Mouse (Mus musculus) myocyte (in vitro differentiated cells): ENCODE data around the gene Slc25a13. TPM values are rescaled to one million over a fixed set of nuclear protein-coding genes. Genes with fewer than 3 reads are reported as not detected.

Experiments
- H3K27me3 ChIP-seq: one replicate; pipeline ENCODE4 v1.6.1; 2011; ENCODE audit not compliant: control insufficient read depth, insufficient read depth, insufficient read length
- H3K36me3 ChIP-seq: one replicate; pipeline ENCODE4 v1.6.1; 2011; ENCODE audit not compliant: control insufficient read depth, insufficient read depth
- H3K4me2 ChIP-seq: one replicate; pipeline ENCODE4 v1.6.1; 2011; ENCODE audit warnings: low read depth, control low read depth
- H3K4me3 ChIP-seq: one replicate; pipeline ENCODE4 v1.5.1; 2011; ENCODE audit warnings: mild to moderate bottlenecking, control low read depth, moderate library complexity
- H3K79me2 ChIP-seq: one replicate; pipeline ENCODE4 v1.6.1; 2011; ENCODE audit not compliant: control insufficient read depth, insufficient read depth
- H3ac ChIP-seq: one replicate; pipeline ENCODE4 v1.6.1; 2011; ENCODE audit not compliant: control insufficient read depth, insufficient read length
- CEBPB ChIP-seq: IDR thresholded peaks from 2 replicates; pipeline ENCODE4 v1.6.1; 2011; ENCODE audit warnings: mild to moderate bottlenecking, moderate library complexity; ENCODE audit not compliant: poor library complexity, insufficient read depth, severe bottlenecking
- E2F4 ChIP-seq: IDR thresholded peaks from one replicate; pipeline ENCODE4 v1.6.1; 2011; ENCODE audit warnings: mild to moderate bottlenecking, control low read depth, moderate library complexity; ENCODE audit not compliant: insufficient read depth
- MAX ChIP-seq: IDR thresholded peaks from one replicate; pipeline ENCODE4 v1.6.1; 2011; ENCODE audit warnings: low read depth, mild to moderate bottlenecking, control low read depth
- MYOD1 ChIP-seq, 3 experiments: IDR thresholded peaks; one replicate each; pipeline ENCODE4 v1.6.1; 2011; ENCODE audit warnings: control low read depth in 2 of 3, low read depth in 2 of 3, mild to moderate bottlenecking in 2 of 3, moderate library complexity in 1 of 3; ENCODE audit not compliant: insufficient read length in 2 of 3, control insufficient read depth in 1 of 3
- MYOG ChIP-seq, 3 experiments: IDR thresholded peaks; one replicate each; pipeline ENCODE4 v1.6.1; 2011; ENCODE audit warnings: control low read depth in 2 of 3, low read depth in 2 of 3, mild to moderate bottlenecking in 2 of 3; ENCODE audit not compliant: insufficient read length in 2 of 3, control insufficient read depth in 1 of 3, insufficient read depth in 1 of 3
- POLR2A ChIP-seq: IDR thresholded peaks from one replicate; pipeline ENCODE4 v1.6.1; 2011; ENCODE audit warnings: low read depth, mild to moderate bottlenecking, control low read depth, moderate library complexity; ENCODE audit not compliant: insufficient read length
- POLR2AphosphoS2 ChIP-seq: IDR thresholded peaks from one replicate; pipeline ENCODE4 v1.6.1; 2011; ENCODE audit warnings: low read depth, control low read depth; ENCODE audit not compliant: insufficient read length
- REST ChIP-seq: IDR thresholded peaks from one replicate; pipeline ENCODE4 v1.6.1; 2011; ENCODE audit warnings: mild to moderate bottlenecking, control low read depth, moderate library complexity; ENCODE audit not compliant: insufficient read depth, insufficient read length
- SRF ChIP-seq: IDR thresholded peaks from one replicate; pipeline ENCODE4 v1.6.1; 2011; ENCODE audit warnings: low read depth; ENCODE audit not compliant: control insufficient read depth, insufficient read length
- TCF12 ChIP-seq: IDR thresholded peaks from one replicate; pipeline ENCODE4 v1.6.1; 2011; ENCODE audit warnings: mild to moderate bottlenecking, control low read depth; ENCODE audit not compliant: poor library complexity, insufficient read depth, severe bottlenecking
- TCF3 ChIP-seq: IDR thresholded peaks from one replicate; pipeline ENCODE4 v1.6.1; 2011; ENCODE audit warnings: low read depth, control low read depth; ENCODE audit not compliant: insufficient read length
- USF1 ChIP-seq: IDR thresholded peaks from one replicate; pipeline ENCODE4 v1.6.1; 2011; ENCODE audit warnings: low read depth, mild to moderate bottlenecking, control low read depth, moderate library complexity
- polyA plus RNA-seq: library from polyadenylated mRNA; unstranded; fragments of >200 nt; fragmentation: generic; extraction: Trizol; gene quantifications from one replicate; pipeline ENCODE4 v1.2.1, GENCODE M21; 2012; ENCODE audit warnings: missing spikeins

The Slc25a13 gene
- polyA plus RNA-seq, 1 experiment: 0.42 TPM

DNA sequence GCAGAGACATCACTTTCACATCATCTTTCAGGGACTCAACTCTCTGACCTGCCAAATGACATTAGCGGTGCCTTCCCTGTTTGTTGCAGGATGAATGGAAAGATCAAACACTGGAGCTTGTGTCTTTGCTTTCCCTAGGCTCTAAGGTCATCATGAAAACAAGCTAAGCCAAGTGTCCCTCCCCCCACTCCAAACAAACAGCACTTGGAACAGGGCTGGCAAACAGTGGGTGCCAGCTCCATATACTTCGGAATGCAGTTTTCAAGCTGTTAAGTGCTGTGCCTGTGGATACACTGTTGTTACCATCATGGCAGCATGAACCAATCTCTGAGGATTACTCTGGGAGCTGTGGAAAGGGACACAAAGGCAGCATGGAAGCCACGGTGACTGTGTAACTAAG lies 9.1 kb downstream of the Slc25a13 start:
- no peak overlapping the region for H3K4me3 ChIP-seq
- no peaks in the 10 kb centered on the region for H3K36me3 ChIP-seq
- no peak overlapping the region for H3ac ChIP-seq
- no peak overlapping the region for H3K4me2 ChIP-seq
- no peaks in the 10 kb centered on the region for H3K27me3 ChIP-seq
- no peak for TF ChIP-seq E2F4
- no peak for TF ChIP-seq TCF3
- no peak for TF ChIP-seq MAX
- no peak for TF ChIP-seq POLR2A
- no peak for TF ChIP-seq POLR2AphosphoS2
- no peaks in the 10 kb centered on the region for H3K79me2 ChIP-seq

GRCm38 (mm10) chr6:6207395-6207794 lies 9.6 kb downstream of the Slc25a13 start:
- Histone ChIP-seq H3K79me2 (no peaks in the 10 kb centered on the region), H3K27me3 (no peaks in the 10 kb centered on the region), H3K4me3 (no peak overlapping the region), H3ac (no peak overlapping the region), H3K36me3 (no peaks in the 10 kb centered on the region), H3K4me2 (no peak overlapping the region)
- TF ChIP-seq POLR2A: no peak
- no peak for TF ChIP-seq MAX
- no peak for TF ChIP-seq MYOD1 (IDR thresholded peaks at IDR 0.05; ENCODE audit: control insufficient read depth in 1 of 3, insufficient read length in 2 of 3, low read depth in 2 of 3)
- no peak for TF ChIP-seq POLR2AphosphoS2
- no peak for TF ChIP-seq CEBPB
- TF ChIP-seq SRF: no peak
- no peak for TF ChIP-seq TCF3
- no peak for TF ChIP-seq E2F4

DNA sequence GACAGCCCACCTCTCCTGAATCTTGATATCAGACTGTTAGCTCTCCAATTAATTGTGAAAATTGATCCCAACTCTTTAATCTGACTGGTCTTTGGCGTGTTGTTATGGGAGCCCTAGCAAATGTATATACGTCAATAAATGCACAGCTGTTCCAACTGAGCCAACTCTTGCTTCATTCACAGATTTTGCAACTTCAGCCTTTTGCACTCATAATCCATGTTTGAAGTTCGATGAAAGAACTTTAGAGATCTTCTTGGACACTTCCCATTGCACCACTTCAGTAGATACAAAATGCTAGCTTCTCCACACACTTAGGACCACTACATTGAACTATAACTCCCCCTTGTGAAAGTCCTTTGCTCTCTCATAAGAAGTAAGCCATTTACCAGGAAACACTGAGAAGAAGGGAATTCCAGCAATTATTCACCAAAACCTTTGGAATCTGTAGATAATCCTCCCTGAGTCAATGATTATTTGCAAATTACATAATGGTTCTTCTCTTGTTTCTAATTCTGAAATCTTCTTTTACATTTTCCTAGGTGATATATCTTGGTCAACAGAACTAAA lies 11.3 kb downstream of the Slc25a13 start:
- no peak overlapping the region for H3ac ChIP-seq
- no peaks in the 10 kb centered on the region for H3K79me2 ChIP-seq
- H3K4me2 ChIP-seq: no peak overlapping the region
- no peaks in the 10 kb centered on the region for H3K27me3 ChIP-seq
- H3K4me3 ChIP-seq: no peak overlapping the region
- no peaks in the 10 kb centered on the region for H3K36me3 ChIP-seq
- TF ChIP-seq TCF3 (no peak), CEBPB (no peak), TCF12 (no peak), E2F4 (no peak), REST (no peak), MYOD1 (IDR thresholded peaks at IDR 0.05; ENCODE audit: control insufficient read depth in 1 of 3, insufficient read length in 2 of 3, low read depth in 2 of 3) (no peak), MAX (no peak), POLR2AphosphoS2 (no peak), MYOG (IDR thresholded peaks at IDR 0.05; ENCODE audit: control insufficient read depth in 1 of 3, insufficient read depth in 1 of 3, insufficient read length in 2 of 3, low read depth in 2 of 3) (no peak), USF1 (no peak)

GRCm38 (mm10) chr6:6202451-6202850 lies 14.5 kb downstream of the Slc25a13 start:
- Histone ChIP-seq H3K36me3 (no peaks in the 10 kb centered on the region), H3K4me3 (no peak overlapping the region), H3K79me2 (no peaks in the 10 kb centered on the region), H3ac (no peak overlapping the region), H3K27me3 (no peaks in the 10 kb centered on the region), H3K4me2 (no peak overlapping the region)
- TF ChIP-seq E2F4 (no peak), SRF (no peak), MYOD1 (IDR thresholded peaks at IDR 0.05; ENCODE audit: control insufficient read depth in 1 of 3, insufficient read length in 2 of 3, low read depth in 2 of 3) (no peak), USF1 (no peak), POLR2A (no peak), REST (no peak), POLR2AphosphoS2 (no peak), CEBPB (no peak), MYOG (IDR thresholded peaks at IDR 0.05; ENCODE audit: control insufficient read depth in 1 of 3, insufficient read depth in 1 of 3, insufficient read length in 2 of 3, low read depth in 2 of 3) (no peak), MAX (no peak), TCF3 (no peak), TCF12 (no peak)

- no peak overlapping the region for H3K4me2 ChIP-seq
- H3K36me3 ChIP-seq: no peaks in the 10 kb centered on the region
- no peaks in the 10 kb centered on the region for H3K79me2 ChIP-seq
- H3ac ChIP-seq: no peak overlapping the region
- H3K4me3 ChIP-seq: no peak overlapping the region
- H3K27me3 ChIP-seq: no peaks in the 10 kb centered on the region
- no peak for TF ChIP-seq MAX
- TF ChIP-seq TCF12: no peak
- no peak for TF ChIP-seq MYOD1 (IDR thresholded peaks at IDR 0.05; ENCODE audit: control insufficient read depth in 1 of 3, insufficient read length in 2 of 3, low read depth in 2 of 3)
- no peak for TF ChIP-seq E2F4
- TF ChIP-seq SRF: no peak
- TF ChIP-seq MYOG (IDR thresholded peaks at IDR 0.05; ENCODE audit: control insufficient read depth in 1 of 3, insufficient read depth in 1 of 3, insufficient read length in 2 of 3, low read depth in 2 of 3): no peak
- no peak for TF ChIP-seq REST
- no peak for TF ChIP-seq POLR2AphosphoS2
- no peak for TF ChIP-seq TCF3
- no peak for TF ChIP-seq CEBPB
- no peak for TF ChIP-seq POLR2A
- no peak for TF ChIP-seq USF1
Observed at GRCm38 (mm10) chr6:6201977-6202376, 15.0 kb downstream of the Slc25a13 start.
